Mouse (Mus musculus): ENCODE results near the gene Hist1h2bn.

DNA sequence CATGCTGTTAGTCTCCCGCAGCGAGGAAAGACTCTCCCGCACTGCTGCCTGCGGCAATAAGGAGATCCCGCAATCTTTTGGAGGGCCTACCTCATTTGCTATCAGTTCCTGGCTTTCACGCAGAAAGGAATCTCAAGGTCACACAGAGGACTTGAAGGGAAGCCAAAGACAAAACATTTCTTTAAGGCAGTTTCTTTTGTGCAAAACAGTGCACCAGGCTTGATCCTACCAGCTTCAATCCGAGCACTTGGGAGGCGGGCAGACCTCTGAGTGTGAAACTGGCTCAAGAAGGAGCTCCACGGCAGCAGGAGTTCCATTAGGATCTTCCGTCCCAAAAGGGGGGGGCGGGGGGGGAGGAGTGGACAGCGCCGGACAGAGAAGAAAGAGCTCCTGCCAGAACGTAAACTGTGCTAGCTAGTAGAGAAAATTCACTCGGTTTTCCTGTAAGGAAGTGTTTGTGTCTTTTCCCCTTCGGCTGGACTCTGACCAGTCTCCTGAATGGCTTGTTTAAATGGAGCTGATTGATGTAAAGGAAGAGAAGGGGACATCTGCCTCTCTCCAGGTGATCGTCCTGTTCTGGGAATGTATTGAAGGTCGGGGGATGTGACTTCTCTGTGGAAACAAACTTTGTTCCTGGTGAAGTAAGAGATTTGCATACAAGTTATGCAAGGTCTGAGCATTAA lies 36.8 kb downstream of the Hist1h2bn start:
- no peak for TF ChIP-seq CTCF (IDR thresholded peaks at IDR 0.05; ENCODE audit: control insufficient read depth, insufficient read depth, insufficient read length)
- TF ChIP-seq USF1 (IDR thresholded peaks at IDR 0.05; ENCODE audit: low read depth): no peak
- TF ChIP-seq FOSL1 (IDR thresholded peaks at IDR 0.05; ENCODE audit: insufficient read depth, low read length, poor library complexity, severe bottlenecking): no peak
- no peak for TF ChIP-seq MYOD1 (IDR thresholded peaks at IDR 0.05; ENCODE audit: control insufficient read depth, insufficient read length, low read depth)
- TF ChIP-seq MAX (IDR thresholded peaks at IDR 0.05): no peak
- no peak for TF ChIP-seq CEBPB (IDR thresholded peaks at IDR 0.05; ENCODE audit: low read depth)

Data from C2C12 (cell line).